Mouse (Mus musculus): ENCODE measurements around the gene Prox2.

DNA sequence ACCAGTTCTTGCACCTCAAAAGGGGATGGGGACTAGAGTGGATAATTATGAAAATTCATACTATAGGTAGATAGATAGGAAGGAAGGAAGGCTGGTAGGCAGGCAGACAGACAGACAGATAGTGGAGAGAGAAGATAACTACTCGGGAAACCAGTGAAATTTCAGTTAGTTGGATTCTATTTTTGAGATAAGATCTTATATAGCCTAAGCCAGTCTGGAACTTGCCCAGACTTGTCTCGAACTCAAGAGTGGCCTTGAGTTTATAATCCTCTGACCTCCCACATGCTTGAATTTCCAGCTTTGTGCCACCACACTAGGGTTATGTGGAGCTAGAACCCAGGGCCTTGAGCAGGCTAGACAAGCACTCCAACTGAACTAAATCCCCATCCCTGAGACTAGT, 26.3 kb downstream of the Prox2 start:
- TF ChIP-seq CTCF (IDR thresholded peaks at IDR 0.05; ENCODE audit: borderline replicate concordance, extremely low read depth, insufficient read depth, insufficient read length) (no peak), POLR2A (IDR thresholded peaks at IDR 0.05; ENCODE audit: borderline replicate concordance, extremely low read depth, insufficient read depth, insufficient read length, poor library complexity, severe bottlenecking) (no peak)

Data from brain, embryonic 14.5 days (tissue).